Mouse (Mus musculus) mammary gland, adult 2 months (tissue): Measurements from ENCODE around the gene Psmd11. TPM values are rescaled to one million over a fixed set of nuclear protein-coding genes. Genes with fewer than 3 reads are reported as not detected.

Source experiments
- polyA plus RNA-seq: library from polyadenylated mRNA; depleted of rRNA; stranded (reverse); fragments of >200 nt; gene quantifications from 2 replicates; pipeline ENCODE4 v1.2.3, GENCODE M21; 2012; ENCODE audit warnings: low replicate concordance; rRNA removed

The Psmd11 gene
- 36.4 and 56.7 TPM in 2 replicates for polyA plus RNA-seq

DNA sequence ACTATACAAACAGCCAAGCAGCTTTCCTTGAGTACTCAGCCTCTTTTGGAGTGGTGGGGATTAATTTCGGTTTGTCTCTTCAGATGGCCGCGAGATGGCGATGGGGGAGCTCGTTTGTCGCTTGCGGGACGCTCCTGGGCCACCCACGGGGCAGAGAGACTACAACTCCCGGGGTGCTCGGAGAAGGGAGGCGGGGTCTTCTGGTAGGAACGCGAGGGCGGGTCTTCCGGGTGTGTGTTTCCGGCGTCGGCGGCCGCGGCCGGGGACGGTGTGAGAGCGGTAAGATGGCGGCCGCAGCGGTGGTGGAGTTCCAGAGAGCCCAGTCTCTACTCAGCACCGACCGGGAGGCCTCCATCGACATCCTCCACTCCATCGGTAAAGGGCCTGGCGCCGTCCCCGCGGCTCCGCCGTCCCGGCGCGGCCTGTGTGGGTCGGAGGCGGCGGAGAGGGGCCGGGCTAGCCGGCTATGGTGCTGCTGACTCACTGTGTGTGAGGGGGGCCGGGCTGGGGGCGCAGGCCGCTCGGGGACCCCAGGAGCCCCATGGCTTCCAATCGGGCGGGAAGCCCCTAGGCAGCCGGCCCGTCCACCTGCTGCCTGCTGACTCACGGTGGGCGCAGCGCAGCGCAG lies at the start of gene Psmd11:
TSS of gene Psmd11 (plus strand) at position 235 of the 628 bp plus-strand sequence.

DNA sequence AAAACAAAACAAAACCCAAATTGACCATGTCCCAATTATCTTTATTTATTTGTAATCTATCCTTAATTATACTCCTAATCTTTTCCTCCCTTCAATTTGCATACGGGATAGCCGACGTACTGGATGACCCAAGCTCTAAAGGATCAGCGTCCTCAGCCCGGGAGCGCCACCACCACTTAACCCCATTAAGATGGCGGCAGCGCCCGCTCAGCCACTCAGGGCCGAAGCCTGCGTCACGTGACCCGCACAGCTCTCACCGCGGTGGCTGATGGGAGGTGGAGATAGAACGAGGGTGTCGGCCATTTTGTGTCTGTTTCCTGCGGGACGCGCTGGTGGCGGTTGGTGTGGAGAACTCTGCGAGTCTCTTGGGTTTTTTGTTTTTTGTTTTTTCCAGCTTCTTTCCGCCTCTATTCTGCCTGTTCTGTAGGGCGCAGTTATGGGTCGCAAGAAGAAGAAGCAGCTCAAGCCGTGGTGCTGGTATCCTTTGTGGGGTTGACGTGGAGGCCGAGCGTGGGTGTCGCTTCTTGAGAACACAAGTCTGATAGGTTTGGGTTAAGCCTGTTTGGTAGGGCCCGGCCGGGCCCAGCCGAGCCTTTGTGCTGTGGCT lies 45.3 kb upstream of the Psmd11 start, which contains the start of gene Zfp207:
TSS of gene Zfp207 (plus strand) at position 261 of the 607 bp plus-strand sequence.

DNA sequence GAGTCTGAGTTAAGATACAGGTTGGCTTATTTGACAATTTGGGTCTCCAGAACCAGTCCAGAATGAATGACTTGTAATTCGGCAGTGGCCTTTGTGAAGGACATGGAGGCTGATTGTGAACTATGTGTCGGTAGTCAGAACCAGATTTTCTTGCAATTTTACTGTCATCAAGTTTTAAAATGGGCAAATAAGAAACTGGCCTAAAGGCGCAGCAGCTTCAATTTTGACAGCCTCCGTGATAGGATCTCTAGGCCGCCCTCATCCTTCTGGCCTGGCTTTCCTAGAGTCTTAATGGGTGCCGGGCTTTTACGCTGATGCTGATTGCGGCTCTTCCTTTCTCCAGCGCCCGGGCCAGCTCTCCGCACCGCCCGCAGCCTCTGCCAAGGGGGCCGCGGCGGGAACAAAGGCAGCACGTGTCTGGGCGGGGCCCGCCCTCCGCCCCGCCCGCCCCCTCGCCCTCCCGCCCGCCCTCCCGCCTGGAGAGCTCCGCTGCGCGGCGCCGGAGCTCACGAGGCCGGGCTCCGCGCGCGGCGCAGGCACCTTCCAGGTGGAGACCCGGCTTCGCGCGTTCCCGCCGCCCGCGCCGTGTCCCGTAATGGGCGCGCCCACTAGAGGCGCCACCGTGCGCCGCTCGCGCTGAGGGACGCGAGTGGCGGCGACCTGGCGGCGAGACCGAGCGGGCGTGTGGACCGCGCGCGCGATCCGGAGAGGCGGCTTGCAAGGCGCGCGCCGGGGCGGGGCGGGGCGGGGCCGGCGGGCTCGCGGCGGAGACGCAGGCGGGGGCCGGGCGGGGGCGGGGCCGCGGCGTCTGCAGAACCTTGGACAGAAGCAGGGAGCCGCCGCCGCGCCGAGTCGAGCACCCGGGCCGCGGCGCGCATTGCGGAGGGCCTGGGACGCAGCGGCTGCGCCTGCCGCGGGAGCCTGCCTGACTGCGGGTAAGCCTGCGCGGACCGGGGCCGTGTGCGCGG lies 48.1 kb downstream of the Psmd11 start, which contains the start of gene Cdk5r1:
TSS of gene Cdk5r1 (plus strand) at position 802 of the 968 bp plus-strand sequence.

Other genes with a start within 250 kb of the Psmd11 start
- 8.7 and 9.3 TPM in 2 replicates for gene Rnf135, start 244.8 kb upstream of the Psmd11 start, polyA plus RNA-seq
- gene Rhot1, start 219.6 kb upstream of the Psmd11 start, polyA plus RNA-seq, result 7.2 and 22.4 TPM in 2 replicates
- 4.5 and 5.5 TPM in 2 replicates for gene Rhbdl3, start 127.7 kb upstream of the Psmd11 start, polyA plus RNA-seq
- gene 5730455P16Rik, start 50.6 kb upstream of the Psmd11 start, polyA plus RNA-seq, result 5.4 and 5.8 TPM in 2 replicates
- 79.5 and 141 TPM in 2 replicates for gene Zfp207, start 45.3 kb upstream of the Psmd11 start, polyA plus RNA-seq
- gene Cdk5r1, start 48.4 kb downstream of the Psmd11 start, polyA plus RNA-seq, result 1.2 and 3.4 TPM in 2 replicates